Mouse (Mus musculus): ENCODE data around the gene Gpm6a. TPM values are rescaled to one million over a fixed set of nuclear protein-coding genes. Genes with fewer than 3 reads are reported as not detected.

The Gpm6a gene
- not detected for polyA plus RNA-seq (2017; shearing (Covaris generic))

DNA sequence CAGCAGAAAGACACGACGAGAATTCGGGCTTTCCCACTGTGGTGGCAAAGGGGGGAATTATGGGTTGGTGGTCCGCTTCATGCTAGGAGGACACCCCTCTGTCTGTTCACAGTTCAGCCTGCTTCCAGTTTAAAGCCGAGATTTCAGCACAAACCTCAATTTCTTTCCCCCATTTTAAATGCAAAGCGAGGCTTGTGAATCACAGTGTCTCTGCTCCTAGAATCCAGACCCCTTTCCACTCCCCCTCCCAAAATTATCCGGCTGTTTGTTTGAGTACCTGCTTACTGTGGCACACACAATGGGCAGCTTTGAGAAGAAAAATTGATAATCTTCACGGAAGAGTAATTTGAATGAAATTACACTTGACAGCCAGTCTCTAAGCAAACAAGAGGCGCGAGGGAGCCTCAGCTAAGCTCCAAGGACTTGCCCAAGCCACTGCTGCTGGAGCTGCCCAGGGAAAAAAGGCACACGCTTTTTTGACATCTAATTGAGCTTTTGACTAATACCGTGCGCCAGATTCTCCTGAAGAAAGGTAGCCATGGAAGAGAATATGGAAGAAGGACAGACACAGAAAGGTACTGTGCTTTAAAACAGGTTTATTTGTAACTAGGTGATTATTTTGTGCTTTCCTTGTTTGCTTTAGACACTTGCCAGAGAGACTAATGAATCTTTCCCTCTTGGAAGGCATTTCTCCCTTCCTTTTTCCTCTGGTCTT is at the start of gene Gpm6a:
Gene Gpm6a, plus strand, starts transcription at position 103 of the 715 bp plus-strand sequence.
- no peak for ATAC-seq

DNA sequence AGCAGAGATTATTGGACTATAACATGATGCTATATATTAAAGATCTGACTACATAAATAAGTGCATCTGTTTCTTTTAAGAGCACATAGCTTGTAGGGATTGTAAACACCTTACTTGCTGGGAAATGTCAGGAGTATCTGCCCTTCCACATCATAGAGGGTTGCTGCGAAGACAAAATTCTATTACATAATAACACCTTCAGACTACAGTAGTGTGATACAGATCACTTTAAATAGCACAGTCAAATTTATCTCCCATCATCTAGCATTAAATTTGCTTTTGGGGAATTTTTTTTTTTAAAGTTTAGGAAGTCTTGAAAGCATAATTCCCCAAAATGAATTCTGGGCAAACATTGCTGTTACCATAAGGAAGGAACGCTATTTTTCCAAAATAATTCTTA is 41.8 kb upstream of the Gpm6a start:
- ATAC-seq: no peak

DNA sequence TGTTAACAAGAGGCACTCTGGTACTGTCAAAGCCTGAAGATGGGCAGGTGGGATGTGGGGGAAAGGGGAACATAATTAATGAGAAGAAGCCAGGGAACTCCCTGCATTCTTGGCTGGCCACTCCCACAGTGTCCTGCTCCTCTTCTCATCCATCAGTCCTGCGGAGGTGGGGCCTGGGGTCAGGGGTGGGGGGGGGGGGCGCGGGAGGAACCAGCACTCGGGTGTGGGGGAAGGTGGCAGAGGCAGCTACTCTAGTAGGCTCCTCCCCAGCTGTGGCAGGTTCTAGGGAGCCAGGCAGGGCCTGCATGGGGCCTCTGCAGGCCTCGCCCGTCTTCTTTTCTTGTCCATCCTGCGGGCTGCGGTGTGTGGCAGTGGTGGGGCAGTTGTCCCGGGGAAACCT is 36.9 kb upstream of the Gpm6a start:
- no peak for ATAC-seq

- no peak for ATAC-seq
Measured at GRCm38 (mm10) chr8:54922160-54922855, 32.3 kb upstream of the Gpm6a start.

GRCm38 (mm10) chr8:54924936-54925335 is 29.7 kb upstream of the Gpm6a start:
- no peak for ATAC-seq

GRCm38 (mm10) chr8:54932306-54932705 is 22.3 kb upstream of the Gpm6a start:
- no peak for ATAC-seq

- no peak for ATAC-seq
Measured at GRCm38 (mm10) chr8:54953351-54953750, 1.3 kb upstream of the Gpm6a start.

- no peak for ATAC-seq
Measured at GRCm38 (mm10) chr8:54954030-54954429, 613 bp upstream of the Gpm6a start.

DNA sequence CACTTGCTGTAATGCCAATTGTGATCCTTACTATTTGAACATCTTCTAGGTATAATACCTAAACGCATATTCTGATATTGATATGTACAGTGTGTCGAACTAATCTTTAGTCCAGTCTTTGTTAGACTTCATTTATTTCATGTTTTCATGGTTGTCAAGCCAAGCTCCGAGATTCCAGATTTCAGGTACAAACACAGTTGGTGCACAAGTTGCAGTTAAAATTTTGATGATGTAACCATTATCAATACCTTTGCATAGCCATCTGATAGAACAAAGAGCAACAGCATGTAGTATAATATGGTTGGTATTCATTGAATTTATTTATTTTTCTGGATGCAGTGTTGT is 785 bp downstream of the Gpm6a start:
- ATAC-seq: no peak

- no peak for ATAC-seq
Measured at GRCm38 (mm10) chr8:54955935-54956573, 1.4 kb downstream of the Gpm6a start.

- no peak for ATAC-seq
Measured at GRCm38 (mm10) chr8:54956787-54957186, 2.1 kb downstream of the Gpm6a start.

DNA sequence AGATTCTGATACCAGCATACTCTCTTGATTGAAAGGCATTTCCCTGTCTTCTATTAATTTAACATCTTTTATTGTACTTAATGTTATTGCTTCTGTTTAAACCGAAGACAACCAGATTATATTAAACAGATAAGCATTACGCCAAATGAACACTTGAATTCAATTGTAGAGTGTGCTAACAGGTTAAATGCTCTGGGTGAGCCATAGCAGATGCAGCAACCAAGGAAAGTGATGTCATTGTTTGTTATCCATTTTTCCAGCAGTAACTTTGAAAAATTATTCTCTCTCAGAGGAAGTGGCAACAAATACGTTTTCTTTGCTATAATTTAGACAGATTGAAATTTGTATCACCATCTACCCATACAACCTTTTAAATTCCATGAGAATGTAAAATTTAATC is 2.9 kb downstream of the Gpm6a start:
- no peak for ATAC-seq

- ATAC-seq: no peak
Measured at GRCm38 (mm10) chr8:54961571-54961970, 6.9 kb downstream of the Gpm6a start.

DNA sequence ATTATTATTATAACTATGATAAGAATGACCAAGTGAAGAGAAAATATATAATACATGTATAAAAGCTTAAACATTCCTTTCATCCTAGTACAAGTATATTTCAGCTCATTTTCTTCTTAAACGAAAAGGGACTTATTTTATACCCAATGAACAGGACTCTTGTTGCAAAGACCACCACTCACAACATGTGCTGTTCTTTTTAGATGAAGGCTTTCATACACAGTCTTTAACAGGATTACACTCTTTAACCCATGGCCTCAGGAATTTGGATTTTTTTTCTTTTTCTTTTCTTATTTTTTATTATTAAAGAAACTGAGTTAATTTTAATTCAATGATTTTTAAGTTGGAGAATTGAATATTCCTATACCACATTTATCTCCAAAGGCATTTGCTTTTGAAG is 20.4 kb downstream of the Gpm6a start:
- ATAC-seq: no peak

GRCm38 (mm10) chr8:54975506-54975905 is 20.9 kb downstream of the Gpm6a start:
- no peak for ATAC-seq

DNA sequence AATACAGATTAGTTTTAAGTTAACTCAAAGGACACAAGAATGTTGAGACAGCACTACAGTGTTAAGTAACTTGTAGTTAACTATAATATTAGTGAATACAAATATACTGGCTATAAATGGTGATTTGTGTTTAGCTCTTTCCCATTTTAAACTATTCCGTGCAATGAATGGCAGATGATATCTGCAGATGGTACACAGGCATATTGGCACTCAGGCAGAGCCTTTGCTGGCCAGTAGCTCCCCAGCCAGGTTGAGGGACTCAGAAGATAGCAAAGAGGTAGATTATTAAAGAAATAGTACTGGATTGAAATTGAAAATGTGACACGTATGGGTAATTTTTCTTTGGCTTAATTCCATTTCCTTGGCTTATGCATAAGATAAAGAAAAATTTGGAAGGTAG is 21.3 kb downstream of the Gpm6a start:
- no peak for ATAC-seq

- ATAC-seq: no peak
Measured at GRCm38 (mm10) chr8:54976663-54977062, 22.0 kb downstream of the Gpm6a start.

- no peak for ATAC-seq
Measured at GRCm38 (mm10) chr8:54986791-54987190, 32.1 kb downstream of the Gpm6a start.

GRCm38 (mm10) chr8:54989093-54989492 is 34.5 kb downstream of the Gpm6a start:
- no peak for ATAC-seq

DNA sequence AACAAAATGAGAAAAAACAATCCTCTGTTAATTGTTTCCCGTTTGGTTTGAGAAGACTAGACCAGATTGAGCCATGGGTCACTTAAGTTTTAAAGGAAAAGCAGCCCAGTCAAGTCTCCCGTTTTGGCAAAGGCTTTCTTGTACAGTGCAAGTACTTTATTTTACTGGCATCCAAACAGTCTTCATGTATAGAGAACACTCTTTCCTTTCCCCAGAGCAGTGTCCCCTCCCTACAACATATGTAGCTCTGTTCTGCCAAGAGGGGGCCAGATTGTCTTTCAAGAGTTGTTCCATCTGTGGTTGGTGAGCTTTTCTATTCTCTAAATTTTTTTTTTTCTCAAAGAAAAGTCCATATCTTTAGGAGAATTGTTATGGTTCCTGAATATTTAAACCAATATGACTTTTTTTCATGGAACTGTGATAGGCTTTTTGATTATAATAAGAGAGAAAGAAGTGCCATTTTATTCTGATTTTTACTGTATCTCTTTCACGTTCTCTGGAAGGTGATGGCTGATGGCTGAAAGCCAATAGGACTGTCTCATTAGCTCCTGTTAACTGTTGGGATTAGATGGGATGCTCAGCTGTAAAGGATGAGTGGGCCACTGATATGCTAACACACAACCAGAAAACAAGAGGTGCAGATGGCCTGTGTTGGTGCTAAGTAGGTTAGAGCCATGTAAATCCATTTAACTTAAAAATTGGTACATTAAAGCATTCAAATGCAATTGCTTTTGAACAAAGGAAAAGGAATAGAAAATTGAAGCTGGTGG is 37.4 kb downstream of the Gpm6a start:
- no peak for ATAC-seq

DNA sequence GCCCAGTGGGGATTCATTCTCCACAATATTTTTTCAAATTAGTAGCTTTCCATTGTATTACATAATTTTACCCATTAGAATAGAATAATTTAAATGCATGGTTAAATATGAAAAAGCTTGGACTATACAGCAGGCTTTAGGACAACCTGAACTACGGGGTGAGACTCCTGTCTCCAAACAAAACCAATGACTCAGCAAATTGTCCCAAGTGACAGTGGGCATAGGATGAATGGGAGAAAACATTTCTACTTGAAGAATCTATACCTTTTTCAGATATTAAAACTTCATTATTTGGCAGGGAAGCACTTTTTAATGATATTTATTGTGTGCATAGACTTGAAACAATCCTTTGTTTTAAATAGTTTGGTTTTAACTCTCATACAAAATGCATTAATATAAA is 41.0 kb downstream of the Gpm6a start:
- ATAC-seq: no peak

GRCm38 (mm10) chr8:55002398-55002797 is 47.8 kb downstream of the Gpm6a start:
- ATAC-seq: no peak

DNA sequence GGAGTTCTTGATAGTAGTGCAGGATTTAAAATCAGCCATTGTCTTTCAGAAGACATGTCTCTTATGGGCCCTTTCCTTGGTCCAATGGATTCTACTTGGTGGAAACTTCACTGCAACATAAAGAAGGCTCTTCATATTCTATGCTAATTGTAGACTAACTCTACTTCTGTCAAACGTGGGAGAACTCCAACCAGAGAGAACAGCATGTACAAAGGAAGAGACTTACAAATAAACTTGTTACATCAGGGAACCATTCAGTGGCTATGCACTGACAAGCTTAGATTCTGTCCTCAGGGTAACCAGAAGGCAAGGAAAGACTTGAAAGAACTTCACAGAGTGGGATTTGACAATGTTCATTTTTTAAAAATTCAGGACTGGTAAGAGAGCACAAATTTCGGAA is 48.3 kb downstream of the Gpm6a start:
- no peak for ATAC-seq
